Mouse (Mus musculus): ENCODE results near the gene Gfpt2. TPM values are rescaled to one million over a fixed set of nuclear protein-coding genes. Genes with fewer than 3 reads are reported as not detected.

Gfpt2 gene
- polyA plus RNA-seq (2014; fragmentation: Illumina TruSeq; extraction: RNeasy Lipid Tissue Mini Kit (QIAGEN cat#74804); ENCODE audit: insufficient read depth, low read depth, low replicate concordance) = 7.0 TPM

DNA sequence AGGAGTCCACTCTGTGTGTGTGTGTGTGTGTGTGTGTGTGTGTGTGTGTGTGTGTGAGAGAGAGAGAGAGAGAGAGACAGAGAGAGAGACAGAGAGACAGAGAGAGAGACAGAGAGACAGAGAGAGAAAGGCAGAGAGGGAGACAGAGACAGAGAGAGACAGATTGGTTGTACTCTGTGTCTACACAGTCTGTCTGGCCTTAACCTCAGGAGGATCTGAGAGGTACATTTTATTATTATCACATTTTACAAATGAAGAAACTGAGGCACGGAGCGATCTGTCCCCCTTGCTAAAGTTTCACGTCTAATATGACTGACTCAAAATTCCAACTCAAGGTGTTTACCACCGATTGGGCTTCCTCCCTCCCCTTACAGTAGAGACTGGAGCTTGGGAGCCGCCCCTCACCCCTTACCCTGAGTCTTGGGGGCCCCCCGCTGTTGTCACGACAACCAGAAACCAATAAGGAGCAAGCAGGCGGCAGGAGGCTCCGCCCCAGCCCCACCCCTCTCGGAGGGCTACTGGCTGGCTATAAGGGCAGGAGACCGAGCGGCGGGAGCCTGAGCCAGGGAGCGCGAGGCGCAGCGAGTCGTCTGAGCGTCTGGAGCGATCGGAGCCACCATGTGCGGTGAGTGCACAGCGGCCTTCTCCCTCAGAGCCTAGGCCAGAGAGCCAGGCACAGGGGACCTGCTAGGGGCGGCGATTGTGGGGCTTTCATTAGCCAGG, at the start of gene Gfpt2:
Gene Gfpt2, plus strand, starts transcription at position 560 of the 723 bp plus-strand sequence.

DNA sequence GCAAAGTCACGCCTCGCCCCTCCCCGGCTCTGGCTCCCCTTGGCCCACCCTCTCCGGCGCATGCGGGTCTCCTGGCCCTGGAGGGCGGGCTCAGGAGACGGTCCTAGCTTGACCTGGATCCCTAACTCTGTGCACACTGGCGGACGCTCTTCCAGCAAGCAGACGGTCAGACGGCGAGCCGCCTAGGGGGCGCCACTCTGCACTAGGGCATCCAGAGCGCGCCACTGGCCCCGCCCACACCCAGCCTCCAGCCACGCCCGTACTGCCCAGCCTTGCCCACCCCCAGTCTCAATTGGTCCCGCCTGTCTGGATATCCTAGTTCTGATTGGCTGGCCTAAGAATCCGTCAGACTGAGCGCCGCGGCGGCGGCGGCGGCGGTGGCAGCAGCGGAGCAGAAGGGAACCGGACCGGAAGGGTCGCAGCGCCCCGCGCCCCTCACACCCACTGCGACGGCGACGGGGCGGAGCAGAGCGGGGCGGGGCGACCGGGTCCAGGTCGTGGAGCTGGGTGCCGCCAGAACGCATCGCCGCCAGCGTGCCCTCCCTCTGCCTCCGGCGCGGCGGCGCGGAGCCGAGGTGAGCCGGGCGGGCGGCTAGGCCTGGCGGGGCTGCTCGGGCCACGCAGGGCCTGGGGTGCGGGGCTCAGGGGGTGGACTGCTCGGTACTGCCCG, 52.6 kb downstream of the Gfpt2 start, which contains the start of gene Mapk9:
Gene Mapk9, plus strand, starts transcription at position 351 of the 670 bp plus-strand sequence.

Other genes with a start within 250 kb of the Gfpt2 start
- not detected for gene Olfr1380, start 237.3 kb upstream of the Gfpt2 start, polyA plus RNA-seq (2014; fragmentation: Illumina TruSeq; extraction: RNeasy Lipid Tissue Mini Kit (QIAGEN cat#74804); ENCODE audit: insufficient read depth, low read depth, low replicate concordance)
- 7.2 TPM for gene Flt4, start 184.9 kb upstream of the Gfpt2 start, polyA plus RNA-seq (2014; fragmentation: Illumina TruSeq; extraction: RNeasy Lipid Tissue Mini Kit (QIAGEN cat#74804); ENCODE audit: insufficient read depth, low read depth, low replicate concordance)
- gene Scgb3a1, start 130.6 kb upstream of the Gfpt2 start, polyA plus RNA-seq (2014; fragmentation: Illumina TruSeq; extraction: RNeasy Lipid Tissue Mini Kit (QIAGEN cat#74804); ENCODE audit: insufficient read depth, low read depth, low replicate concordance) = 1,932 TPM
- 18.5 TPM for gene Cnot6, start 81.5 kb upstream of the Gfpt2 start, polyA plus RNA-seq (2014; fragmentation: Illumina TruSeq; extraction: RNeasy Lipid Tissue Mini Kit (QIAGEN cat#74804); ENCODE audit: insufficient read depth, low read depth, low replicate concordance)
- 22.6 TPM for gene Mapk9, start 52.6 kb downstream of the Gfpt2 start, polyA plus RNA-seq (2014; fragmentation: Illumina TruSeq; extraction: RNeasy Lipid Tissue Mini Kit (QIAGEN cat#74804); ENCODE audit: insufficient read depth, low read depth, low replicate concordance)
- 0.18 TPM for gene Rasgef1c, start 107.7 kb downstream of the Gfpt2 start, polyA plus RNA-seq (2014; fragmentation: Illumina TruSeq; extraction: RNeasy Lipid Tissue Mini Kit (QIAGEN cat#74804); ENCODE audit: insufficient read depth, low read depth, low replicate concordance)
- gene Rnf130, start 231.2 kb downstream of the Gfpt2 start, polyA plus RNA-seq (2014; fragmentation: Illumina TruSeq; extraction: RNeasy Lipid Tissue Mini Kit (QIAGEN cat#74804); ENCODE audit: insufficient read depth, low read depth, low replicate concordance) = 83.0 TPM

Data from lung, adult 10 weeks (tissue).